ENCODE assay signal across 12 mouse cellular contexts in the genomic region with DNA sequence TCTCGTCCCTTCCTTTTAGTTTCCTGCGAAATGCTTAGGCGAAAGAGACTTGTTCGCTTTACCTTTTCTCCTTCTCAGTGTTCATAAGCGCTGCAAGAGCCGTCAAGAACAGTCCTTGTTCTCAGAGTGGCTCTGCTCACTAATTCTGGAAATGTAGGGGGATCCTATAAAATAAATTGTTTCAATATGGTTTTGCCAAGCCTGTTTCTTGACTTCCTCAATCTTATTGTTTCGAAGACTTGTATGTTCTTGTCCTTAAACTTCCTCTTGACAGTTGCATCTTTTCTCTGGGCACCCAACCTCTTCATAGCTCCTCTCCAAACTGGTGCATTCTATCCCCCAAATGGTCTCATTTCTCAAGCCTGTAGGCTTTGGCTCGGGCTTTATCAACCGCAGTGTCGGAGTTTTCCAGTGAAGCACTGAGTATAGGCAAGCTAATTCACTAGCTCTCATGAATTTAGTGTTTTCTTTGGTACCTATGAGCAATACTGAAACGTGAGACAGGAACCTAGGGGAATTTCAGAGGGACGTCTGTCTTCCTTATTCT. TPM values are rescaled to one million over a fixed set of nuclear protein-coding genes. Genes with fewer than 3 reads are reported as not detected.
DNase-seq lines count a peak whose midpoint lies in the region; ATAC-seq and TF ChIP-seq lines count a peak whose summit lies in the region.
"Had no signal": no experiment of that assay in that cellular context is flagged by ENCODE, and none has a peak within 500 bp of the region (broad histone marks: within the 10 kb centered on the region; RNA-seq: fewer than 3 reads in every experiment).

No protein-coding gene starts in this region.

- TF ChIP-seq CTCF in layer of hippocampus, adult 2 months (conservative IDR thresholded peaks at IDR 0.05) = no peak

- peaks cover 21% of the 10 kb centered on the region for H3K4me1 ChIP-seq in forebrain, embryonic 16.5 days (replicated peaks; ENCODE audit: control insufficient read depth, insufficient read depth, low read length)
- H3K4me1 ChIP-seq in limb, embryonic 14.5 days (ENCODE audit: control insufficient read depth, insufficient read depth, low read length) = peaks cover 5% of the 10 kb centered on the region; the same call in 1 of the 2 replicates

- no peak for TF ChIP-seq POLR2A in limb, embryonic 14.5 days (IDR thresholded peaks at IDR 0.05; ENCODE audit: borderline replicate concordance, extremely low read depth, insufficient read depth, insufficient read length)

- H3K4me2 ChIP-seq in forebrain, embryonic 16.5 days (ENCODE audit: low read length) = peak overlapping the region; percentile 35
- H3K4me2 ChIP-seq in limb, embryonic 14.5 days (replicated peaks; ENCODE audit: low read depth, low read length, severe bottlenecking) = peak overlapping the region; percentile 32; the same call in 1 of the 2 replicates
- H3K4me2 ChIP-seq: lung, embryonic 15.5 days; stomach, embryonic 15.5 days had no signal

- peak overlapping the region; percentile 69 for H3K27ac ChIP-seq in layer of hippocampus, adult 2 months
- peak overlapping the region; percentile 66 for H3K27ac ChIP-seq in forebrain, embryonic 16.5 days (ENCODE audit: low read length)
- no peak overlapping the region for H3K27ac ChIP-seq in limb, embryonic 14.5 days (replicated peaks; ENCODE audit: low read depth, low read length)
- H3K27ac ChIP-seq: lung, embryonic 15.5 days; stomach, embryonic 15.5 days had no signal

- H3K36me3 ChIP-seq in forebrain, embryonic 16.5 days (ENCODE audit: control insufficient read depth, insufficient read depth) = no peaks in the 10 kb centered on the region
- H3K36me3 ChIP-seq in limb, embryonic 14.5 days (ENCODE audit: control insufficient read depth, insufficient read depth, low read length) = no peaks in the 10 kb centered on the region
- H3K36me3 ChIP-seq: lung, embryonic 15.5 days; stomach, embryonic 15.5 days had no signal

- peaks cover 48% of the 10 kb centered on the region for H3K27me3 ChIP-seq in forebrain, embryonic 16.5 days (replicated peaks; ENCODE audit: control insufficient read depth, insufficient read depth, low read length)
- H3K27me3 ChIP-seq in limb, embryonic 14.5 days (ENCODE audit: control insufficient read depth, insufficient read depth, low read length) = peaks cover 87% of the 10 kb centered on the region

- H3K9me3 ChIP-seq in forebrain, embryonic 16.5 days (ENCODE audit: control insufficient read depth, low read length) = no peaks in the 10 kb centered on the region
- no peaks in the 10 kb centered on the region for H3K9me3 ChIP-seq in limb, embryonic 14.5 days (ENCODE audit: control insufficient read depth, low read length)
- H3K9me3 ChIP-seq: lung, embryonic 15.5 days; stomach, embryonic 15.5 days had no signal

- DNase-seq in layer of hippocampus, adult 2 months (ENCODE audit: low spot score in 2 of 2) = no peak
- no peak for DNase-seq in layer of hippocampus, postnatal 25 days (ENCODE audit: extremely low spot score in 1 of 2, low spot score in 1 of 2)
- DNase-seq in limb, embryonic 14.5 days (ENCODE audit: low spot score) = no peak
- DNase-seq in retina, embryonic 14.5 days (ENCODE audit: low spot score) = peak; percentile 57
- DNase-seq in left cerebral cortex, adult 11 months (ENCODE audit: low spot score) = no peak
- no peak for DNase-seq in layer of hippocampus, postnatal 10 days (ENCODE audit: low spot score in 2 of 2)
- DNase-seq in urinary bladder, adult 18-20 months (ENCODE audit: low spot score in 2 of 2) = no peak
- DNase-seq: heart, postnatal 14 days had no signal

- peak overlapping the region; percentile 14; the same call in 1 of the 2 replicates for H3K4me3 ChIP-seq in layer of hippocampus, adult 2 months
- no peak overlapping the region for H3K4me3 ChIP-seq in forebrain, embryonic 16.5 days (replicated peaks; ENCODE audit: low read length)
- H3K4me3 ChIP-seq in limb, embryonic 14.5 days (replicated peaks; ENCODE audit: low read length) = 0 out of 2 replicates have a peak overlapping the region, but pooled peaks have one; percentile 5
- H3K4me3 ChIP-seq: lung, embryonic 15.5 days; stomach, embryonic 15.5 days had no signal

- no peak for ATAC-seq in forebrain, embryonic 16.5 days
- no peak for ATAC-seq in limb, embryonic 14.5 days (ENCODE audit: low FRiP score, low read depth)

- 13% methylated on average over 12 of the region's 12 CpGs for WGBS in forebrain, embryonic 16.5 days
- WGBS in limb, embryonic 14.5 days = 1% methylated on average over 12 of the region's 12 CpGs

- no peak overlapping the region for H3K9ac ChIP-seq in forebrain, embryonic 16.5 days (replicated peaks; ENCODE audit: low read depth, low read length)
- no peak overlapping the region for H3K9ac ChIP-seq in limb, embryonic 14.5 days (ENCODE audit: low read depth, low read length, severe bottlenecking)
- H3K9ac ChIP-seq: lung, embryonic 15.5 days; stomach, embryonic 15.5 days had no signal

RNA-seq across cellular contexts. Expression of a gene that starts 4.7 kb away (rescaled TPM):
- total RNA-seq in layer of hippocampus, adult 2 months (2021) = not detected
- under 1 TPM in 1 of 2 experiments, not detected in 1; 0.23 TPM for total RNA-seq in layer of hippocampus, postnatal 25 days (2021)
- 0.16 and 0.41 TPM in 2 replicates for polyA plus RNA-seq in forebrain, embryonic 16.5 days (2015; fragmentation: Nextera tagmentation; extraction: Ambion mirVana)
- not detected in 2 replicates for polyA plus RNA-seq in limb, embryonic 14.5 days (2012; rRNA removed)
- polyA plus RNA-seq in limb, embryonic 14.5 days (2014; fragmentation: Nextera tagmentation; extraction: Ambion mirVana) = 0.12 TPM in 1 of 2 replicates, not detected in the other
- total RNA-seq in layer of hippocampus, postnatal 10 days (2021) = not detected
- total RNA-seq: heart, postnatal 14 days had no signal
- polyA plus RNA-seq: C2C12; lung, embryonic 15.5 days; stomach, embryonic 15.5 days had no signal

RNA-seq across cellular contexts. Expression of a gene that starts 10.5 kb away (rescaled TPM):
- 10 to 100 TPM; 17.7 to 21.9 TPM for total RNA-seq in layer of hippocampus, adult 2 months (2021)
- total RNA-seq in layer of hippocampus, postnatal 25 days (2021) = 10 to 100 TPM; 14.6 to 18.1 TPM
- 4.4 and 5.6 TPM in 2 replicates for polyA plus RNA-seq in forebrain, embryonic 16.5 days (2015; fragmentation: Nextera tagmentation; extraction: Ambion mirVana)
- polyA plus RNA-seq in limb, embryonic 14.5 days (2012; rRNA removed) = 4.0 and 6.0 TPM in 2 replicates
- 0.80 and 1.1 TPM in 2 replicates for polyA plus RNA-seq in limb, embryonic 14.5 days (2014; fragmentation: Nextera tagmentation; extraction: Ambion mirVana)
- total RNA-seq in layer of hippocampus, postnatal 10 days (2021) = 10 to 100 TPM; 23.7 to 25.4 TPM
- polyA plus RNA-seq: lung, embryonic 15.5 days; stomach, embryonic 15.5 days had no signal

RNA-seq across cellular contexts. Expression of a gene that starts 20.2 kb away (rescaled TPM):
- total RNA-seq in layer of hippocampus, adult 2 months (2021) = 1 to 10 TPM; 3.9 to 4.4 TPM
- total RNA-seq in layer of hippocampus, postnatal 25 days (2021) = 1 to 10 TPM; 3.3 to 6.2 TPM
- polyA plus RNA-seq in forebrain, embryonic 16.5 days (2015; fragmentation: Nextera tagmentation; extraction: Ambion mirVana) = 5.5 and 8.7 TPM in 2 replicates
- polyA plus RNA-seq in limb, embryonic 14.5 days (2012; rRNA removed) = 0.47 and 1.3 TPM in 2 replicates
- 0.76 and 0.94 TPM in 2 replicates for polyA plus RNA-seq in limb, embryonic 14.5 days (2014; fragmentation: Nextera tagmentation; extraction: Ambion mirVana)
- 1 to 10 TPM; 4.3 to 5.4 TPM for total RNA-seq in layer of hippocampus, postnatal 10 days (2021)
- total RNA-seq: heart, postnatal 14 days had no signal
- polyA plus RNA-seq: lung, embryonic 15.5 days; stomach, embryonic 15.5 days had no signal

RNA-seq across cellular contexts. Expression of a gene that starts 34.8 kb away (rescaled TPM):
- total RNA-seq in layer of hippocampus, adult 2 months (2021) = under 1 TPM; 0.17 to 0.36 TPM
- total RNA-seq in layer of hippocampus, postnatal 25 days (2021) = under 1 TPM; 0.12 to 0.42 TPM
- polyA plus RNA-seq in forebrain, embryonic 16.5 days (2015; fragmentation: Nextera tagmentation; extraction: Ambion mirVana) = 0.40 and 0.47 TPM in 2 replicates
- polyA plus RNA-seq in limb, embryonic 14.5 days (2012; rRNA removed) = not detected in 2 replicates
- polyA plus RNA-seq in limb, embryonic 14.5 days (2014; fragmentation: Nextera tagmentation; extraction: Ambion mirVana) = 0.25 TPM in 1 of 2 replicates, not detected in the other
- under 1 TPM; 0.23 to 0.38 TPM for total RNA-seq in layer of hippocampus, postnatal 10 days (2021)
- total RNA-seq: heart, postnatal 14 days had no signal
- polyA plus RNA-seq: C2C12; lung, embryonic 15.5 days; stomach, embryonic 15.5 days had no signal

RNA-seq across cellular contexts. Expression of a gene that starts 48.4 kb away (rescaled TPM):
- total RNA-seq in layer of hippocampus, adult 2 months (2021) = 10 to 100 TPM; 41.2 to 44.3 TPM
- total RNA-seq in layer of hippocampus, postnatal 25 days (2021) = 10 to 100 TPM; 35.1 to 40.6 TPM
- 22.8 and 25.3 TPM in 2 replicates for polyA plus RNA-seq in forebrain, embryonic 16.5 days (2015; fragmentation: Nextera tagmentation; extraction: Ambion mirVana)
- 11.4 and 15.7 TPM in 2 replicates for polyA plus RNA-seq in limb, embryonic 14.5 days (2012; rRNA removed)
- polyA plus RNA-seq in limb, embryonic 14.5 days (2014; fragmentation: Nextera tagmentation; extraction: Ambion mirVana) = 17.3 and 18.1 TPM in 2 replicates
- 10 to 100 TPM; 32.5 to 49.2 TPM for total RNA-seq in layer of hippocampus, postnatal 10 days (2021)
